Comparison of ENCODE assay signal across 8 mouse cellular contexts in the genomic region with DNA sequence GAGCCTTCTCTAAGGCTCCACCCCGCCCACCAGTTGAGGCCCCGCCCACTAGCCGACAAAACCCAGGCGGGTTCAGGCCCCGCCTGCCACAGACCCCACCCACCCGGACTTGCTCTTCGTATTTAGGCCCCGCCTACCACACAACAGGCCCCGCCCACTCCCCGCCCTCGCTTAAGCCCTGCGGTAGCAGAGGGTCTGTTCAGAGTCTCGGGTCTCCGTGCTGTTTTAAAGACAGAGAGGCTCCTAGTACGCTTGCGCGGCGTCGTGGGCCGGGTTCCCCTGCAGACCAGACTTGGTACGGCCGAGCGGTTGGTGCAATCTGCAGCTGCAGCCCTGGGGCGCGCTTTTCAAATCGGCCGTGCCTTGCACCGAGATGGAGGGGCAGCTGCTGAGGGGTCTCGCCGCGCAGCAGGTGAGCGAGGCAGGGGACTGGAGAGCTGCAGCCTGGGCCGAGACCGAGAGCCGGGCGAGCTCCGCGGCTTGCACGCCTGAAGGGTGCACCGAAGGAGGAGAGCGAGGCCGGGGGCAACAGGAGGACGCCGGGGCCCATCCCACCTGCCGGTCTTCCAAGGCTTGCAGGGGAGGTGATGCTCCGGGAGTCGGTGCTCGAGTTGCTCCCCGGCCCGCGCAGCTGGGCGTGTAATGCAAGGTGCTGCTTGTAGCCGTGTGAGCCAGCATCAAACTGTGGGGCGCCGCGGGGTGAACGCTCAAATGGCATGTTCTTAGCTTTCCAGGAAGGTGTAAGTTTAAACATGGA. TPM values are rescaled to one million over a fixed set of nuclear protein-coding genes. Genes with fewer than 3 reads are reported as not detected.
A peak's percentile ranks its signal among the peaks of the same experiment; 100 is the strongest.
DNase-seq lines count a peak whose midpoint lies in the region; ATAC-seq lines count a peak whose summit lies in the region.

A gene (plus strand): TSS at position 170 of the 757 bp plus-strand sequence.

- peak within 1 kb of the TSS; percentile 100 for H3K4me2 ChIP-seq in hindbrain, embryonic 13.5 days

- ATAC-seq in hindbrain, embryonic 13.5 days (ENCODE audit: low FRiP score) = peak; percentile 98

- peaks cover 10% of the 10 kb centered on the region; the same call in 1 of the 2 replicates for H3K4me1 ChIP-seq in hindbrain, embryonic 13.5 days (replicated peaks)

- H3K36me3 ChIP-seq in hindbrain, embryonic 13.5 days = no peaks in the 10 kb centered on the region

- under 1% methylated on average over 55 of the region's 57 CpGs for WGBS in hindbrain, embryonic 13.5 days

- no peaks in the 10 kb centered on the region for H3K9me3 ChIP-seq in hindbrain, embryonic 13.5 days

- peak within 1 kb of the TSS; percentile 75 for H3K9ac ChIP-seq in hindbrain, embryonic 13.5 days

- peak within 1 kb of the TSS; percentile 66 for H3K4me3 ChIP-seq in hindbrain, embryonic 13.5 days

- H3K27me3 ChIP-seq in hindbrain, embryonic 13.5 days = no peaks in the 10 kb centered on the region

- no peak within 1 kb of the TSS for H3K27ac ChIP-seq in hindbrain, embryonic 13.5 days

- peak; percentile 87 for DNase-seq in T-cell, adult 2 months (ENCODE audit: low spot score)
- DNase-seq in cerebellum, postnatal 14 days = peak; percentile 88 to 94
- DNase-seq in frontal cortex, postnatal 14 days (ENCODE audit: low spot score in 2 of 2) = peak; percentile 80 to 84
- DNase-seq in layer of hippocampus, postnatal 36 days = peak; percentile 84 to 85
- DNase-seq in lung, postnatal 25 days (ENCODE audit: low spot score) = peak; percentile 89
- DNase-seq in retina, adult 2 months (ENCODE audit: low read depth, low spot score) = peak; percentile 74
- DNase-seq in thymus, postnatal 25 days = peak; percentile 93

RNA-seq across cellular contexts. Expression of the gene that starts here (rescaled TPM):
- polyA plus RNA-seq in hindbrain, embryonic 13.5 days (2015; fragmentation: Nextera tagmentation; extraction: Ambion mirVana) = 5.1 and 5.9 TPM in 2 replicates
- 1 to 10 TPM; 5.1 to 6.2 TPM for total RNA-seq in layer of hippocampus, postnatal 36 days (2021)
